Mouse (Mus musculus) B cell, adult (primary cell): Measurements from ENCODE around the gene Ccdc15. TPM values are rescaled to one million over a fixed set of nuclear protein-coding genes. Genes with fewer than 3 reads are reported as not detected.

Experiments used
- total RNA-seq: library from RNA; stranded (reverse); gene quantifications from 4 replicates; pipeline ENCODE4 v1.2.4, GENCODE M21; 2023; ENCODE audit not compliant: inconsistent age

Ccdc15 gene
- total RNA-seq = 12.4 to 14.8 TPM (median 13.6 TPM) in 4 replicates

DNA sequence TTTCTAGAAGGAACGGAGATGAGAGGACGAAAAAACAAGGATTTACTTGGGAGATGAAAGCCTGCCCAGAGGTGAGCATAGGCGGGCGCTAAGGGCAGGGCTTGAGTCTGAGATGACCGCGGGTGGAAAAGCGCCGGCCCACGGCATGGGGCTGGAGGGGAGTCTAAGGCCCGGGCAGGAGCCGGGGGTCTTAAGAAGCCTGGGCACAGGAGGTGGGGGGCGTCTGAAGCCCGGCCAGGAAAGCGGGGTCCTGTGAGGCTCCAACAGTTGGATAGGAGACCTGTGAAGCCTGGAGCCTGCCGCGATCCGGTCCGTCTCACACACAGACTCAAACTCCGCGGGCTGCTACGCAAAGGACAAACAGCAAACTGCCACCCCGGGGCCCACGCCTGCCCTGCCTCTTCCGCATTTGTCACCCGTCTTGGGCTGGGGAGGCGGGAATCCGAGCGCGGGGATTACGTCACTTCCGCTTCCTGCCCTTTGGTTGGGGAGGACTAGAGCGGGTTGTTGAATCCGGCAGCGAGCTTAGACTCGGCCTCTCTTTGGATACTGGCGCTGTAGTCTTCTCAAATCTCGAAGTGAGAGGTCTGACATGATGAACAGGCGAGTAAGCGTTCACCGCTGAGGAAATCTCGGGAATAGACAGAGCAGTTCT is at the start of gene Ccdc15:
TSS of gene Ccdc15 (minus strand) at position 445 of the 655 bp plus-strand sequence.

DNA sequence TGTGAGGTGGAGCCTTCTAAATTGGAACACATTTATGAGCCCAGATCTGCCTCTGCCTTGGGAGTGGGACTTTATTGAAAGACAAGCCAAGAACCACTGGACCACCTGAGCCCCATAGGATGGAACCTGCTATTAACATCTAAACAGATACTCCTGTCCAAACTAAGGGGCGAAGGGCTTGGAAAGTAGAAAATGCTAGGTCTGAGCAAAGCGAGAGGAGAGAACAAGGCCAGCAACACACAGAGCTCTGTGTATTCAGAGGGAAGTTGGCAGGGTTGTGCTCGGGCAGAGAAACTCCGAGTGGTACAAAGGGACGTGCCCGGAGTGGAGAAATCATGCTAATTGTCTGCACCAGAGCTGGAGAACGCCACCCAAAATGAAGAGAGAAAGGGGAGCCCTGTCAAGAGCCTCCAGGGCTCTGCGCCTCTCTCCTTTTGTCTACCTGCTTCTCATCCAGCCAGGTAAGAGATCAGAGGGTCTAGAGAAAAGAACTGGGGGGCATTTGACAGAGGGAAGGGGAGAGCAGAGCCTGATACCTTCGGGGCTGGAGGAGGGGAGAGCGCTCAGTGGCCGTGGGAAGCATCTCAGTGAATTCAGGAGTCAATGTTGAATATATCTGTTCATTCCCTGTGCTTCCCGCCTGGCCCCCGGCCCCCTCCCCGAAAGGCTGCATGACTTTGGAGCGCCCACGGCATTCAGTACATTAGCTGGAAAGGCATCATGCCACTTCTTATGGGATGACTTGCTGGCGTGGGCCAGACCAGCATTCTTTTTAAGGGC is 19.3 kb upstream of the Ccdc15 start, which contains the start of gene Hepacam:
TSS of gene Hepacam (plus strand) at position 51 of the 780 bp plus-strand sequence.

DNA sequence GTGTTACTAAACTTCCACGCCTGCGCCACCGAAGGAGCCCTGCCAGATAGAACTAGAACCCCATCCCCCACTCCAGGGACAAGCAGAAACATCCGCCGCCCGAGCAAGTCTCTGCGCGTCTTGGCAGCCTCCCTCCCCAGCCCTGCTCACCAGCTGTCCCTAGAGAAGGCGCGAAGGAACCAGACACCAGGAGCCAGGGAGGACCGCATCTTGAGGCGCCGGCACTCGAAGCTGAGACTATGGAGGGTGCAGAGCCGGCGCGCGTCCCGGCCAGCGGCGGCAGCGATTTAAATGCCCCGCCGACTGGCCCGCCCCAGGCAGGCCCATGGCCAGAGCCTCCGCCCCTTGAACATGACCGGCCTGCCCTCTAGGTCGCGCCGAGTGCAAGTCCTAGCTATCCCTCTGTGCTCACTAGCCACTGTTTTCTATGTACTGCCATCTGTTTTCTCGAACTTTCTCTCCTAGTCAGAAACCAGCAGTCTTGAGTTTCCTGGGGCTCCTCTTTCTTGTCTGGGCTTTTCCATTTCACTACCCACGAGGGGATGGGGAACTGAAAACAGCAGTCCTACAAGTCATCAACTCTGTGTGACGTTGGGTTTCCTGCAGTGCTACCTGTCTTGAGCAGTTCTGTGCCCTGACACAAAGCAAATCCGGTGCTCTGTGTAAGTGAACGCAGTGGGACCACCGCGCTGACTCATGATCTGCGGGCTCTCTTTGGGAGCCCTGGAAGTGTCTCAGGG is 92.9 kb downstream of the Ccdc15 start, which contains the start of gene Slc37a2:
TSS of gene Slc37a2 (minus strand) at position 590 of the 740 bp plus-strand sequence.

Other genes starting within 250 kb of the Ccdc15 start
- gene Pknox2, start 201.0 kb downstream of the Ccdc15 start, total RNA-seq = not detected in 4 replicates
- gene Tmem218, start 140.2 kb downstream of the Ccdc15 start, total RNA-seq = 1.6 to 2.3 TPM (median 1.8 TPM) in 4 replicates
- 26.0 to 32.6 TPM (median 28.2 TPM) in 4 replicates for gene Slc37a2, start 92.7 kb downstream of the Ccdc15 start, total RNA-seq
- not detected in 4 replicates for gene Hepacam, start 18.9 kb upstream of the Ccdc15 start, total RNA-seq
- not detected in 4 replicates for gene Robo4, start 53.5 kb upstream of the Ccdc15 start, total RNA-seq
- not detected in 4 replicates for gene Robo3, start 84.8 kb upstream of the Ccdc15 start, total RNA-seq
- gene Msantd2, start 140.9 kb upstream of the Ccdc15 start, total RNA-seq = 30.0 to 35.1 TPM (median 32.6 TPM) in 4 replicates
- gene Esam, start 179.6 kb upstream of the Ccdc15 start, total RNA-seq = 0.48 to 0.80 TPM (median 0.72 TPM) in 3 of 4 replicates, not detected in the other
- gene Vsig2, start 190.8 kb upstream of the Ccdc15 start, total RNA-seq = not detected in 4 replicates
- gene Nrgn, start 204.5 kb upstream of the Ccdc15 start, total RNA-seq = 3.5 to 5.1 TPM (median 4.3 TPM) in 4 replicates
- 9.0 to 11.4 TPM (median 9.7 TPM) in 4 replicates for gene Siae, start 207.3 kb upstream of the Ccdc15 start, total RNA-seq